Mouse (Mus musculus) 3T3-L1 (cell line): ENCODE results near the gene Sema6c.
"Not testable (repeated sequence)": the region's sequence is repeated elsewhere in the genome, so short reads cannot be mapped to it uniquely, and the experiment has no call there.

Experiments used
- DNase-seq: peaks from one replicate; pipeline ENCODE4 v3.0.0-alpha.2; 2015; ENCODE audit warnings: low read depth, low spot score

Sema6c gene

GRCm38 (mm10) chr3:95159987-95160963, at the start of gene Sema6c:
TSS of gene Sema6c (plus strand) at chr3:95160457.
- peak; percentile 90 for DNase-seq

- peak; percentile 93 for DNase-seq
Measured at GRCm38 (mm10) chr3:95110911-95111726, 49.1 kb upstream of the Sema6c start, which contains the start of gene Vps72. TSS of gene Vps72 (plus strand) at chr3:95111022.

GRCm38 (mm10) chr3:95112760-95113159, 47.5 kb upstream of the Sema6c start:
- DNase-seq = no peak

GRCm38 (mm10) chr3:95117751-95118150, 42.5 kb upstream of the Sema6c start:
- DNase-seq = peak; percentile 95

- no peak for DNase-seq
Measured at GRCm38 (mm10) chr3:95121580-95121979, 38.7 kb upstream of the Sema6c start.

- DNase-seq = no peak
Measured at GRCm38 (mm10) chr3:95124246-95124645, 36.0 kb upstream of the Sema6c start, which contains the start of gene Tmod4. TSS of gene Tmod4 (plus strand) at chr3:95124476.

GRCm38 (mm10) chr3:95124972-95125371, 35.3 kb upstream of the Sema6c start:
- no peak for DNase-seq

- no peak for DNase-seq
Measured at GRCm38 (mm10) chr3:95129226-95129651, 31.0 kb upstream of the Sema6c start.

- no peak for DNase-seq
Measured at GRCm38 (mm10) chr3:95130081-95130480, 30.2 kb upstream of the Sema6c start.

- DNase-seq = not testable (repeated sequence)
Measured at GRCm38 (mm10) chr3:95132389-95132788, 27.9 kb upstream of the Sema6c start.

GRCm38 (mm10) chr3:95133176-95133575, 27.1 kb upstream of the Sema6c start:
- no peak for DNase-seq

GRCm38 (mm10) chr3:95133680-95134101, 26.6 kb upstream of the Sema6c start, which contains the start of the genes Scnm1 and Lysmd1:
TSS of gene Scnm1 (minus strand) at chr3:95134011.
TSS of gene Lysmd1 (plus strand) at chr3:95134088.
- DNase-seq = peak; percentile 96

- not testable (repeated sequence) for DNase-seq
Measured at GRCm38 (mm10) chr3:95134133-95134532, 26.1 kb upstream of the Sema6c start.

GRCm38 (mm10) chr3:95135023-95135422, 25.2 kb upstream of the Sema6c start:
- DNase-seq = peak; percentile 75

- DNase-seq = no peak
Measured at GRCm38 (mm10) chr3:95135433-95136052, 24.7 kb upstream of the Sema6c start.

GRCm38 (mm10) chr3:95136336-95136735, 23.9 kb upstream of the Sema6c start:
- no peak for DNase-seq

- no peak for DNase-seq
Measured at GRCm38 (mm10) chr3:95139586-95140288, 20.5 kb upstream of the Sema6c start.

GRCm38 (mm10) chr3:95140289-95140595, 20.0 kb upstream of the Sema6c start:
- DNase-seq = no peak

- no peak for DNase-seq
Measured at GRCm38 (mm10) chr3:95140795-95141194, 19.5 kb upstream of the Sema6c start.

- no peak for DNase-seq
Measured at GRCm38 (mm10) chr3:95141474-95141873, 18.8 kb upstream of the Sema6c start.
